Mouse (Mus musculus): ENCODE data around the gene 3100002H09Rik.

The 3100002H09Rik gene

DNA sequence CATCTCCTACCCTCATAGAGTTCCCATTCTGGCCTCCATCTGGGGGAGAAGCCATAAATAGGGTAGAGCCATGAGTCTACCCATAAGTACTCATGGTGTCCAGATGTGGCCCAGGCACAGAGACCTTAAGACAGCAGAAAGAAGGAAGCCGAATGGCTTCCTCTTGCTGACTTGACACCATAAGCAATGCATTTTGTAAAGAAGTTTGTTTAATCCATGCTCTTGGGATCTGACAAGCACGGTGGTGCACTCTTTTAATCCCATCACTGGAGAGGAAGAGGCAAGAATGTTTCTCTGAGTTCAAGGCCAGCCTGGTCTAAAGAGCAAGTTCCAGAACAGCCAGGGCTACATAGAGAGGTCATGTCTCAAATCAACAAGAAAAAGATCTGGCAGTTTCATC is at the start of gene 3100002H09Rik:
Gene 3100002H09Rik, minus strand, starts transcription at position 101 of the 400 bp plus-strand sequence.
- DNase-seq (ENCODE audit: low read depth, low spot score), result no peak

DNA sequence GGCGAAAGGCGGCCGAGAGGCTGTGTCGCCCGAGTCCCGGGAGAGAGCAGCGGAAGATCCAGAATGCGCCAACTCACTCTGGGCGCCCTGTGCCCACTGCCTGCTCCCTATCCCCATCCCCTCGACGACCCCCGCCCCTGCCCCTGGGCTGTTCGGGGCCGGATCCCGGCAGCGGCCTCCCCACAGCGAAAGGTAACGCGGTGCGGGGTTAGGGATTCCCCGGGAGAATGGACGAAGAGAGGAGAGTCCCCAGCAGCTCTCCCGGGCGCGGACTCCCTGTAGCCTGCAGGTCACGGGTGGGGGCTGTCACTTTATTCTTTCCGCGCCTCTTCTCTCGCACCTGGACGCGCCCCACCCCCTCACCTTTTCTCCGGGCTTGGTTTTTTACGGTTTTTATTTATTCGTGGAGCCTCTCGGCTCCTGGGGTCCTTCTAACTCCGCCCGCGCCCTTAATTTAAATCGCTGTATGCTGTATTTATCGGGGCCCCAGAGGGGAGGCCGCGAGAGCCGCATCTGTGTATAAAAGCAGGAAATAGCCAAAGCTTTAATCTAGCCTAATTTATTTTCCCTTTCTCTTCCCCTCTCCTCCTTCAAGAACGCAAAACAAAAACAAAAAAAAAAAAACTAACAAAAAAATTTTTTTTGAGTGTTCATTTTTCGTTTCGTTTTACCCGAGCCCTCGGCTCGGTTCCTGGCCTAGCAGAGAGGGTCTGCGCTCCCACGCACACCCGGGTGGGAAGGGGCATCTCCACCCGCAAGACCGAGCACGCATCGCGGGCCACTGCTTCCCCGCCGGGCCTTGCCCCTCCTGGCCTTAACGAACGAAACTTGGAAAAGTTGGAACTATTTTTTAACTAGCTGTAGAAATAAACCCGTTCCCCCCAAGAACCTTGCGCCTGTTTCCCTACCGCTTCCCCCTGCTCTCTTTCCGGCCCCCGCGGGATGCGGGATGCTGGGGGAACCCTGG is 48.9 kb upstream of the 3100002H09Rik start:
- peak; percentile 30 for DNase-seq (ENCODE audit: low read depth, low spot score)

DNA sequence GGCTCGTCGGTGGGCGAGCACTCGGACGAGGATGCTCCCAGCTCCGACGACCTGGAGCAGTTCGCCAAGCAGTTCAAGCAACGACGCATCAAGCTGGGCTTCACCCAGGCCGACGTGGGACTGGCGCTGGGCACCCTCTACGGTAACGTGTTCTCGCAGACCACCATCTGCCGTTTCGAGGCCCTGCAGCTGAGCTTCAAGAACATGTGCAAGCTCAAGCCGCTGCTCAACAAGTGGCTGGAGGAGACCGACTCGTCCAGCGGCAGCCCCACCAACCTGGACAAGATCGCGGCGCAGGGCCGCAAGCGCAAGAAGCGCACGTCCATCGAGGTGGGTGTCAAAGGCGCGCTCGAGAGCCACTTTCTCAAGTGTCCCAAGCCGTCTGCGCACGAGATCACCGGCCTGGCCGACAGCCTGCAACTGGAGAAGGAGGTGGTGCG is 47.8 kb upstream of the 3100002H09Rik start:
- DNase-seq (ENCODE audit: low read depth, low spot score), result peak; percentile 46

DNA sequence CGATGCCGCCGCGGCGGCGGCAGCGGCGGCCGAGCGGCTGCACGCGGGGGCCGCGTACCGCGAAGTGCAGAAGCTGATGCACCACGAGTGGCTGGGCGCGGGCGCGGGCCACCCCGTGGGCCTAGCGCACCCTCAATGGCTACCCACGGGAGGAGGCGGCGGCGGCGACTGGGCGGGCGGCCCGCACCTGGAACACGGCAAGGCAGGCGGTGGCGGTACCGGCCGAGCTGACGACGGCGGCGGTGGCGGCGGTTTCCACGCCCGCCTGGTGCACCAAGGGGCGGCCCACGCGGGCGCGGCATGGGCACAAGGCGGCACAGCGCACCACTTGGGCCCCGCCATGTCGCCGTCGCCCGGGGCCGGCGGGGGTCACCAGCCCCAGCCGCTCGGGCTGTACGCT is 47.2 kb upstream of the 3100002H09Rik start:
- DNase-seq (ENCODE audit: low read depth, low spot score), result no peak

DNA sequence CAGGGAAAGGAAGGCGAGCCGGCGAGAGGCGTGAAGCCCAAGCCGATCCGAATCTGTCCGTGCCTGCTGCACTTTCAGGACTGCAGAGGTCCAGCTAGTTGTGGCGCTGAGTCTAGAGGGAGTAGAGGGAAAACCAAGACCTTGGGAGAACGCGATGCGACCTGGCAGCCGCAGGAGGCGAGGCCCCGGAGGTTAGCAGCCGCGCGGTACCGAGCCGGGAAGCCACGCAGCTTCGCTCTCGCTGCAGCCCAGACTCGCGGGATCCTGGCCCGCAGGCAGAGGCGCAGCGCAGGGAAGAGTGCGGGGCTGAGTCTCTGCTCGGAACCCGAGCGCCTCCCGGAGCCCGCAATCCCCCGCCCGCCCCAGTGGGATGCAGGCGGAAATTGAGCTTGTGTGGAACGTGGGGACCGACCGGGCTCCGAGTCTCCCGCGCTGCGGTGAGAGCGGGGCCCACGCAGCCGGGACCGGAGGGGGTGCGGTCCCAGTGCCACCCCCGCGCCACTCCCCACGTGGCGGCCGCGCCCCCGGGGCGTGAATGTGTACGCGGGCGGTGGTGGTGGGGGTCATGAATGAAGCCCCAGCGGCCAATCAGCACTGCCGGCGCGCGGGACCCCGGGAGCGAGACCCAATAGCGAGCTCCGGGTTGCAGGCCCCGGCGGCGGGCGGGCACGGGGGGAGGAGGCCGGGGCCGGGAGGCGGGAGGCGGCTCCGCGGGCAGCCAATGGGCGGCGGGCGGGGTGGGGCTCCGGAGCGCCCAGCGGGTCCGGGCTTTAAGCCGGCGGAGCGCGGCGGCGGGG is 46.4 kb upstream of the 3100002H09Rik start:
- DNase-seq (ENCODE audit: low read depth, low spot score), result peak; percentile 79

DNA sequence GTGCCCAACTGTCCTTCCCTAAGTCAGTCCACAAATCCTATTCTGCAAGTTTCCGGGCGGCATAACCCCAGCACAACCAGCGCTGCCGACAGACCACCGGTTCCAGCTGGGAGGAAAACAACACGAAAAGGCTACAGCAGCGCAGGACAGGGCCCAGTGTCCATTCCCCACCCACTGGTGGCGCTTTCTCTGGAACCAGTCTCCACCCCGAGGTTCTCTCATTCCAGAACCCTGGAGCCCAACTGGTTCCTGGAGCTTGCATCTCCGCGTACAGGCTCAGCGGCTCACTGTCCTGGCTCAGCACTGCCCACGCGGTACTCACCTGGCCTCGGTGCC is 45.9 kb upstream of the 3100002H09Rik start, which contains the start of gene Pou3f1:
Gene Pou3f1, plus strand, starts transcription at position 290 of the 336 bp plus-strand sequence.
- DNase-seq (ENCODE audit: low read depth, low spot score), result no peak

DNA sequence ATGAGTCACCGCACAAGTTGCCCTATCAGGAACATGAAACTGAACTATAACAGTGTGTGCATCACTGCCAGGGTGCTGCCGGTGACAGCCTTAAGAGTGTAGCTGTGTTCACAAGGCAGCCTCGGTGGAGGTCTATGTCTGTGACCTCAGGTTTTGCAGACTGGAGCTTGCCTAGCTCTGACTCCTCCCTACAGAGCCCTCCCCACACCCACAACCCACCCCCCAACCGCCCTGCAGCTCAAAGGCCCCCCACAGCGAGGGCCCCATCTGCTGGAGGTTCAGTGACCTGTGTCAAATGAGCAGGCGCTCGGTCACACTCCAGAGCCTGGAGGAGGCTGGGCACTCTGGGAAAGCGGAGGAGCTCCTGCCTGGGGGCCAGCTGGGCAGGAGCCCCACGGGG is 42.3 kb upstream of the 3100002H09Rik start:
- peak; percentile 65 for DNase-seq (ENCODE audit: low read depth, low spot score)

DNA sequence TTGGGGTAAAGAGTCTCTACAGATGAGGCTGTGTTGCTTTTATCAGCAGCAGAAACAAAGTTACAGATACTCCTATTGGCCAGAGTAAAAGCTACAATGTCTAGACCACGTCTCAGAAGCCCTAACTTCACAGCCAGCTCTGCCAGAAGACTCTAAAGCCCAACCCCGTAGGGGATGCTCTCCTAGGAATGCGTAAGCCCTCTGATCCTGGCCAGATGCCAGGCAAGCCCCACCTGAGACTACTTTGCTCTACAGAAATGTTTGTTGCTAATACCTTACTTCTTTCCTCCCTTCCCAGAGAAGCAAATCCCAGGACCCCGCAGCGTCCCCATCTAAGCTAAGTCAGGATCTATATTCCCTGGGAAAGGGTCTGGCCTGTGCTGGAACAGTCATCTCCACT is 37.3 kb upstream of the 3100002H09Rik start:
- no peak for DNase-seq (ENCODE audit: low read depth, low spot score)

DNA sequence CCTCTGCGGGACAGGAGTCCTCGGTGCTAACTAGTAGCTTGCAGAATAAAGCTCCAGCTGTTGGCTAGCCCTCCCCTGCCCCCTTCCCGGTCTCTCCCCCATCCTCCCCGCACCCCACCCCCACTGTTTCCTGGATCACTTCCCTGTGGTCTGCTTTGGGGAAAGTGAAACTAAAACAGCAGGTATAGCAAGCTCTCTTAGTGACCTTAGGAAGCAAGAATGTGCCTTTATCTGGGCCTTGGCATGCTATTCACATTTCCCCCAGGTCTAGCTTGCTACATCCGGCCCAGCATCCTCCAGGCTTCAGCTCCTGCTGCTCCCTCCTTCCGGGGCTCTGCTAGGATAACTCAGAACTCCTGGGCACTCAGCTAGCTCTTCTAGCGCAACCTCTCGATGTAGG is 36.0 kb upstream of the 3100002H09Rik start:
- DNase-seq (ENCODE audit: low read depth, low spot score), result peak; percentile 68

DNA sequence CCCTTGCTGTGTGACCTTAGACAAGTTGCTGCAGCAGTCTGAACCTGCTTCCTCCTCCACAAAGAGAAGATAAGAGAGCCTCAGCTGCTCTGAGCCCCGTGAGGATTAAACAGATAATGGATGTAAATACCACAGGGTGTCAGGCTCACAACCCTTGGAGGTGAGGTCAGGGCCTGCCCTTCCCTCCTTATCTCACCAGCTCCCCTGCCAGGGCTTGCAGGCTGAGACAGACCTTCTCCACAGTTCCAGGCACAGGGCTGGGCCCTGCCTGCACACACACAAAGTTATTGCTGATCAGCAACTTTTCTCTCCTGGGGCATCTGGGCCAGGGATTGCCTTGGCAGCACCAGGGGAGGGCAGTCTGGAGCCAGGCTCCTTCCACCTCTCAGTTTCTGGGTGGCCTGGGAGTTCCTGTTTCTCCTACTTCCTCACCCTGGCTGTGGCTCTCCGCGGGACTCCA is 34.4 kb upstream of the 3100002H09Rik start:
- DNase-seq (ENCODE audit: low read depth, low spot score), result peak; percentile 48

DNA sequence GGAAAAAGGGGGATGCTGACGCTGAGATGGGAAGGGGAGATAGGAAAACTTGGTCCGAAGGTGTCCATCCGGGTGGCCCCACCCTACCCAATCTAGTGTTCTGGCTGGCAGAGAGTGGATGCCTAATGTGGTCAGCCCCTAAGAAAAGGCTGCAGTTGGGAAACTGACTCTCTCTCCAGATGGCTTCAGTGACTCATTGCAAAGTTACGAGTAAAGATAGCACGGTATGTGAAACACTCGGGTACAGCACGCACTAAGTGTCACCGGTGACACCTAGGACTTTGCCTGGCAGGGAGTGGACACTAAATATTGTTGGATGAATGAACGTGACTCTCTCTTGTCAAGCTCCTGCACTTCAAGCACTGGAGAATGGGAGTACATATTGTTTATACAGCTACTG is 33.3 kb upstream of the 3100002H09Rik start:
- no peak for DNase-seq (ENCODE audit: low read depth, low spot score)

DNA sequence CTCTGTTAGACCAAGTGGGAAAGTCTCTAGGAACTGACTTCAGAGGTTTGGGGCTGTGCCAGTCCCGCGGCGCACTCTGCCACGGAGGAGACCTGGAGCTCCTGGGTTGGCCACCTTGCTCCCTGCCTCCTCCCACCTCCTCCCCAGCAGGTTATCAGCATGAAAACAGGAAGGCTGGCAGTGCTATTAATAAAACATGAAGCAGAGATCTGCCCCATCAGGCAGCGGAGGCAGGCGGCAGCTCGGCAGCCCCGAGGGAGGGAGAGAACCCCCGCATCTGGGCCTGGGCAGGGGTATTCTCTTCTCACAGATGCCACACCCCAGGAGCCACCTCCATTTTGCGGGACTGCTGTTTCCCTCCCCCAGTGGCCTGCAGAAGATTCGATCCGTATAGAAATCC is 29.1 kb upstream of the 3100002H09Rik start:
- peak; percentile 65 for DNase-seq (ENCODE audit: low read depth, low spot score)

DNA sequence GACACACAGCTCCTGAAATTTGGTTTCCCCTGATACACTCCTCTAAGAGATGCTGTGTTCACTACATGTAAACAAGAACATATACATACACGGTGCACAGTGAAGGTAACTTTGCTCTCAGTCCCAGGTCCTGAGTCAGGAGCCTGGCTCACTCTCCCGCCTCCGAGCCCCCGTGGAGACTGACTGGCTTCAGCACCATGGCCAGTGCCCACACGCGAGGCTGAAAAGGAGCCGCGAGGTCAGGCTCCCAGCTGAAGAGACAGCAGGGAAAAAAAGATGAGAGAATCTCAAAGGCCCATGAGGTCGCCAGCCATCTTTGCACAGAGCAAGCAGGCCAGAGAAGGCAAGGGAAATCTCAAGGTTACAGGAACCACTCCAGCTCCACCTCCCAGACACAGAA is 22.7 kb upstream of the 3100002H09Rik start:
- DNase-seq (ENCODE audit: low read depth, low spot score), result peak; percentile 62

DNA sequence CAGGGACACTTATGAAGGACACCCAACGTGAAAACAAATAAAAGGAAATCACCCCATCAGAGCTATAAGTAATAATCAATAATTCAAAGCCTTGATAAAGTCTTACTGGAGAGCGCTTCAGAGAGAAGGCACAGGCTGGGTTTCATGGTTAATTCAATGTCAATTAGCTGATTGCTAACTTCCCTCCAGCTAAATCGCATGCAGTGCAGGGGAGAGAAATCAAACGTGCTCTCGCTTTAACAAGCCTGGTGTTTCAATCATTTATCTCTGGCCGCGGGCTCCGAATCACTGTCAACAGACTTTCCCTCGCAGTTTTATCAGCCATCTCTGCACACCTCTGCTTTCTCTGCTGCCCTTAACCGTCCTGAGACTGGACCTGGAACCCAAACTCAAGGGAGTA is 22.3 kb upstream of the 3100002H09Rik start:
- DNase-seq (ENCODE audit: low read depth, low spot score), result no peak

DNA sequence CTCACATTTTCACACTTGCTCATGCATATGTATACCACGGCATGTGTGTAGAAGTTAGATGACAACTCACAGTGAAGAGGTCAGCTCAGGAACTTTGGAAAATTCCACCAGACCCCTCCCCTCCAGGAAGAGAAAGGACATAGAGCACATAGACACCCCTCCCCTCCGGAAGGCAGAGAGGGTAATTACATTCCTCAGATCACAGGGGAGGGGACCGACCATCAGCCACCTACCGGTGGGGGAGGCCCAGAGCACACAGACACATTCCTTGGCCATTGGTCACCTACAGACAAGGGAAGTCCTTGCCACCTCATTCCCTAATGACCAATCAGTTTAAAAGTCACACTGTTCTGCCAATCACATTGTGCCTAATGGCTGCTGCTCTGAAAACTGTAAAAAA is 20.9 kb upstream of the 3100002H09Rik start:
- DNase-seq (ENCODE audit: low read depth, low spot score), result peak; percentile 67

DNA sequence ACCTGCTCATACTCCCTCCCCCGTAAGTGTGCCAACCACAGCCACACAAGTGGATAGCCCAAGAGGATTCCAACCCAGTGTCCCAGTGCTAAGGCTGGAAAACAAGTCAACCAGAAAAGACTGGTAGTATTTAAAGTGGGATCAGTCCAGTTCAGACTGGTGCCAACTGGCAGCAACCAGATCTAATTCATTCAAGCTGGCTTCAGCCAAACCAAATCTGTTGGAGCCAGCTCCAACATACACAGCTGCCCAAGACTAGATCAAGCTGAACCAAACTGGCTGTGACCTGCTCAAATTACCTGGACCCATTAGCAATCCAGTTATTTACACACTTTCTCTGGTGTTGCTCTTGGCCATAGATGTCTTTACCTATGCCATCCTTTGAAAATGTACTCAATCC is 16.2 kb upstream of the 3100002H09Rik start:
- DNase-seq (ENCODE audit: low read depth, low spot score), result peak; percentile 52

DNA sequence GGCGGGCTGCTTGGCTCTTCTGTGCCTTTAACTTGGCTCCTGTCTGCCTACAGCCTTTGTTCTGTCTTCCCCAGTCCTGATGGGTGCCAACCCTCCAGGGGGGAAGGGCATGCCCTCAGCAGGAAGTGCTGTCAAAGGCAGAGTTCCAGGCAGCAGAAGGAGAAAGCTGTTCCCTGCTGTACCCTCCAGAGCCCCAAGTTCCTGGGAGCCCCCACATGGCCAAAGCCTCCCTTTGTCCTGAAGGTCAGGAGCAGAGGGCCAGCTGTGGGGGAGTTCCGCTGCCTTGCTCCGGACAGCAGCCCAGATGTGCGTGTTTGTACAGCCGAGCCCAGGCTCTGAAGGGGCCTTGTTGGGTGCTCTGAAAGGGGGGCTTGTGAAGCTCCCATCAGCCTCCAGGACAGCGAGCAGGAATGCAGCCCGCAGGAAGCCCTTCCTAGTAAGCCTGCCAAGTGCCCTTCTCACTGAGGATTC is 13.5 kb upstream of the 3100002H09Rik start:
- DNase-seq (ENCODE audit: low read depth, low spot score), result no peak

DNA sequence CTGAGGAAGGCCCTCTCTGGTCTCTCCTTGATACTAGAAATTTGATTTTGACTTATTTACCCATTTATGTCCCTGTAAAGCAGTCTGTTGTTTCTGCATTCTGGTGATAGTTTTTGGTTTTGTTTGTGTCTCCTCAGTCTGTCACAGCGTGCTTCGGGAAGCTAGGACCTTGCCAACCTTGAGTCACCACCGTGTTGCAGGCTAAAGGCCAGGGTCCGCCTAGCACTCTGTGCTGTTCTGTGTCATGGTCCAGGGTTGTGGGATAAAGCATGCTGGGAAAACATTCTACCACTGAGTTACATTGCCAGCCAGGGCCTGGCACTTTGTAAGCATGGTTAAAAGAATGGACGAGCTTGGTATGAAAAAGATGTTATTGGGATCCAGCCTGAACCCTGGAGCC is 12.0 kb upstream of the 3100002H09Rik start:
- DNase-seq (ENCODE audit: low read depth, low spot score), result no peak

DNA sequence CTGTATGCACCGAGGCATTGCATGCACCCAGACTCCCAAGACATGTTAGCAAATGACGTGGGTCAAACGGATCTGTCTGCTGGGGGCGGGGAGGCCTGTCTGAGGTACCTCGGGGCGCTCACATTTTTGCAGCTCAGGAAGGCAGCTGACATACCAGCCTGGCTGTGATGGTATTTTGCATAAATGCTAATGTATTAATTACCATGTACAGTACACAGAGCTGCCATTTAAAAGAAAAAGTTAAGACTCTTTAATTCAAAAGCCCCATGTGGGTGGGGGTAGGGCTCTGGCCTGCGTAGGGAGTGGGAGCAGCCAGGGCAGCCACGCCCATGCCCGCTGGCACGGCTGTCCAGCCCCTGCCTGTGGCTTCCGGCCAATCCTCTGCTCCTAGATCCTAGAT is 10.8 kb upstream of the 3100002H09Rik start:
- DNase-seq (ENCODE audit: low read depth, low spot score), result no peak

DNA sequence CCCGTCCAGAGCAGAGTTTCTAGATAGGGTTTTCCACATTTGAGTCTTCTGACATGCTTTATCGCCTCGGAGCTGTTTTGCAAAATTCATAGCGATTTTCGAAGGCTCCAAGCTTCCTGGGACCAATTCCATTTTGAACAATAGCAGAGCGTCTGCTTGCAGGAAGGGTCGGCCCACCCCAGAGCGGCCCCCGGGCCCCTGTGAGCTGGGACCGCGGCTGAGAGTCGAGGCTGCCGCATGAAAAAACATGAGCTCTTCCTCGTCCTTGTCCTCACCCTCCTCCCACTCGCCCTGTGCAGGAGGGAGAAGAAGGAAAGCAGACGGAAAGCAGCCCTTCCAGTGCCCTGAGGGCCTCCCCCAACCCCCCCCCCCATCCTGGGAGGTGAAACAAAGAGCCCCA is 8.0 kb upstream of the 3100002H09Rik start:
- DNase-seq (ENCODE audit: low read depth, low spot score), result no peak

DNA sequence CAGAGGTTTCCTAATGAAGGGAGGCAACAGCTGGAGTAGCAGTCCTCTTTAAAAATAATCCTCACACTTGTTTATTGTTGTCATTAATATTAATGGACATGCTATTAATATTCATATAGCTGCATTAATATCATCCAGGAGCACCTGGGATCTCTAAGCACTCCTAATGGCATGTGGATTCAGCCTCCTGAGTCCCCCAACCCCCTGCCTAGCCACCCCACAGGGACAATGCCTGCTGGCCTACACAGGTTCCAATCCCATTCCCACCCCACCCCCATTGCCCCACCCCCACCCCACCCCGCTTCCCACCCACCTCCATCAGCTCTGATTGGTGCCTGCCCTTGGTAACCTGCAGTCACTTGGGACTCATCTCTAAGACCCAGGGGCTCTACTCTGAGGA is 6.0 kb upstream of the 3100002H09Rik start:
- no peak for DNase-seq (ENCODE audit: low read depth, low spot score)

DNA sequence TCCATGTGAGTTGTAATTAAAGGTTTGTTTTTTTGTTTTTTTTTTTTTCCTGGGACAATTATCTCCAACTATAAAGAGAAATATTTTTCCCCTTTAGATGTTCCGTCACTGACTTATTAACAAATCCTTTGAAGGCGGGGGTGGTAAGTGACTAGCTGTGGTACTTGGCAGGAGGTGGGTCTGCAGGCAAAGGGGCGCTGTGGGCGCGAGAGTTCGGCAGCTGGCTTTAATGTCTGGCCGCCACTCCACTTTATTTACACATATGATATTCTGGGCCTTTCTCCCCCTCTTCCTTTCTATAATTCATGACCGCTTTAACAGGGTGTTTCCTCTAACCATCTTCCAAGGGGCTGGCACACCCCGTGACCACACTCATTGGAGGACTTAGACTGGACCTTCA is 5.4 kb upstream of the 3100002H09Rik start:
- DNase-seq (ENCODE audit: low read depth, low spot score), result no peak
